Mouse (Mus musculus): ENCODE results near the gene Gm5431.
"Not testable (repeated sequence)": the region's sequence is repeated elsewhere in the genome, so short reads cannot be mapped to it uniquely, and the experiment has no call there.

The Gm5431 gene

GRCm38 (mm10) chr11:48902021-48902420, at the start of gene Gm5431:
Gene Gm5431 (minus strand): TSS chr11:48902214.
- no peak for DNase-seq (ENCODE audit: low read depth, low spot score)

DNA sequence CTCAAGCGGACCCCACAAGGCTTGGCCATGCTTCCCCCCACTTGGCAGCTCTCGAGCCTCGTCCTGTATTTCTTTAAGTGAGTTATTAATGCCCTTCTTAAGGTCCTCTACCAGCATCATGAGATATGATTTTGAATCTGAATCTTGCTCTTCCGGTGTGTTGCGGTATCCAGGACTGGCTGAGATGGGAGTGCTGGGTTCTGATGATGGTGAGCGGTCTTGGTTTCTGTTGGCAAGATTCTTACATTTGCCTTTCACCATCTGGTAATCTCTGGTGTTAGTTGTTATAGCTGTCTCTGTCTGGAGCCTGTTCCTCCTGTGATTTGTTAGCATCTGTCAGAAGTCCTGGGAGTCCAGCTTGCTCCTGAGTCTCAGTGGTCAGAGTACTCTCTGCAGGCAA, 44.1 kb upstream of the Gm5431 start, which contains the start of gene Psme2b:
Psme2b (minus strand) TSS at position 101 of the 400 bp plus-strand sequence.
- not testable (repeated sequence) for DNase-seq (ENCODE audit: low read depth, low spot score)

DNA sequence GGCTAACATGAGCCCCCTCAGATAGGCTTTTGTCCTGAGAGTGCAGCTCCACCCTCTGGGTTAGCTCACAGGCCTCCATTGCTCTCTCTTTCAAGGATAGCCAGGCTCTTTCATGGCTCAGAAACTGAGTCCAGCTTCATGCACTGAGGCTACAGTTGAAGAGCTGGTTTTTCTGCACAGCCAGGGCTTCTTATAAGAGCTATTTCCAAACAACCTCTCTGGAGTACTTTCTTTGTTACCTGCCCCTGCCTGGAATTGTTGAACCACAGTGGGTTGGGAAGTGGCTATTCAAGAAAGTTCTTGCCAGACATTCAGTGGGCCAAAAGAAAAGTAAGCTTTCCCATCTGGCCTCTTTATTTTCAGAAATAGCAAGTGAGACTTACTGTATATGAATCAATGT, 37.3 kb upstream of the Gm5431 start:
- DNase-seq (ENCODE audit: low read depth, low spot score): not testable (repeated sequence)

GRCm38 (mm10) chr11:48935291-48935690, 33.3 kb upstream of the Gm5431 start:
- not testable (repeated sequence) for DNase-seq (ENCODE audit: low read depth, low spot score)

GRCm38 (mm10) chr11:48933923-48934322, 31.9 kb upstream of the Gm5431 start:
- DNase-seq (ENCODE audit: low read depth, low spot score): not testable (repeated sequence)

DNA sequence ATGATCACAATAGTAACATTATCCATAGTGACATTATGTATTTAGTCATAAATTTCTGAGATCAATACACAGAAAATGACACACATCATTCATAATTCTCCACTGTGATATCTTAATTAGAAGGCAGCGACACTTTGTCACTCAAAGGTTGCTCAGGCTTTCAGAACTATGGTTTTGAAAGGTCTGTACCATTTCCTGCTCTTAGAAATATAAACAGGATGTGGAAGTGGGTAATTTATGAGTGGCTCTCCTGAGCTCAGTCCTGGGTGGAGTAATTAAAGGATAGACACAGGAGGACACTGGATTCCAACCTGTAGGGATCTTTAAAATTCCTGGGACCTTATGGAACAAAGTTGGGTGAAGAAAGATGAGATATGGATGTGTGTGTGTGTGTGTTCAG, 31.4 kb upstream of the Gm5431 start:
- not testable (repeated sequence) for DNase-seq (ENCODE audit: low read depth, low spot score)

GRCm38 (mm10) chr11:48928068-48928467, 26.1 kb upstream of the Gm5431 start:
- DNase-seq (ENCODE audit: low read depth, low spot score): not testable (repeated sequence)

DNA sequence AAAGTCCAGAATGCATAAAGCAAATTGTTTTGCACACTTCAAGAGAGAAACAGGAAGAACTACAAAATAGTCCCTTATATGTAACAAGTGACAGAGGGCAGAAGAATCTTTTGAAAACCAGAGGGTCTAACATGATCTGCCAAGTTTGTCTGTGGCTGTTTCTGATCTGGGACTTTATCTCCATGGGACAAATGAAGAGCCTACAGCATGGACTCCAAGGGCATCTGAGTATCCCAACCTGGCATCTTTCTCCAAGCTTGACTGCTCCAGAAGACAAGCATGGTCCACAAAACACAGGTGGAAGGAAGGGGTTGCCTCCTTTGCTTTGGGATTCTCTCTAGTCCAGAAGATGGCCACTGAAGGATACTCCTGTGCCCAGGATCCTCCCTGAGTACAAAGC, 24.4 kb upstream of the Gm5431 start:
- not testable (repeated sequence) for DNase-seq (ENCODE audit: low read depth, low spot score)

GRCm38 (mm10) chr11:48923818-48924217, 21.8 kb upstream of the Gm5431 start:
- not testable (repeated sequence) for DNase-seq (ENCODE audit: low read depth, low spot score)

DNA sequence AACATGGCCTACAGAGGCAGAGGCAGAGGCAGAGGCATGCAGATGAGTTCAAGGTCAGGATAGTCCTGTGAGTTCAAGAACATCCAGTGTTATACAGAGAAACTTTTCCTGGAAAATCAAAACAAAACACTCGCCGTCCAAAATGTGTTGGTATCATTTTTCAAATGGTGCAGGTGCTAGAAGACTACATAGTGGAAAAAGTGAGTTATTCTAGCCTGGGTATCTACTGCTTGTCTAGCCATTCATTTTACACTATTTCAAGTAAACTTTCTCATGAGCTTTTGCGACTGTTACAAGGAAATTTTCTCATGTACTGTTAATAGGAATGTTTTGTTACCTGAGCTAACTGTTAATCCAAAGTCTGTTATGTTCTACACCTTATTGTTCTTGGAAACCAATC, 16.4 kb upstream of the Gm5431 start:
- DNase-seq (ENCODE audit: low read depth, low spot score): no peak

DNA sequence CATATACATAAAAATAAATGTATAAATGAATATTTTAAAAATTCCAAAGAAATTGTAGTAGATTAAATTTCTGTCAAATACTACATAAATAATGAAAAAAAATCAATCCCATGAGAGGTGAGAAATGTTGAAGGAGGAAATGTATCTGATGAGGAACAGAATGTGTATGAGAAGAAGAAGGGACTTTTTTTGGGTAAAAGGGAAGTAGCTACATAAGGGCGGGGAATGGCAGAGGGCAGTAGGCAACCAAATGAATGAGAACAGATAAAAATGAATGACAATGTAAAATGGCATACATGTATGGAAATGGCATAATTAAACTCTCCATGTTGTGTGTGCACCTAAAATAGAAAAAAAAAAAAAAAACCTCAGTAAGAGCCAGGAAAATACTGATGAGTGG, 11.6 kb upstream of the Gm5431 start:
- no peak for DNase-seq (ENCODE audit: low read depth, low spot score)

DNA sequence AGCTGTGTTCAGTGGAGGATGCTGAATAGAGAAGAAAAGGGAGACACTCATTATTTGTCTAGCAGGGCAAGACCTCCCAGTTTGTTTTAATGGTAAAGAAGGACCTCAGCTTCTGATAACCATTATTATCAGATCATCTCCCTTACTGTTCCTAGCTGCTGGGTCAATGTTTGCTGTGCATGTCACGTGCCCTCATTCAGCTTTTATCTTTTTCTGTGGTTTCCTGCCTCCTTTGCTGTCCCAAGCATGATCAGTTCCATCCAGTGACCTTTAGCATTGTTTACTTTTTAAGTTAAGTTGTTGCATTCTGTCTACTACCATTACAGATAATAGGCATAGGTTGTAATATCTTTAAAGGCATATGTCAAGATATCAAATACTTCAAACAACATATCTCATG, 6.4 kb upstream of the Gm5431 start:
- no peak for DNase-seq (ENCODE audit: low read depth, low spot score)

DNA sequence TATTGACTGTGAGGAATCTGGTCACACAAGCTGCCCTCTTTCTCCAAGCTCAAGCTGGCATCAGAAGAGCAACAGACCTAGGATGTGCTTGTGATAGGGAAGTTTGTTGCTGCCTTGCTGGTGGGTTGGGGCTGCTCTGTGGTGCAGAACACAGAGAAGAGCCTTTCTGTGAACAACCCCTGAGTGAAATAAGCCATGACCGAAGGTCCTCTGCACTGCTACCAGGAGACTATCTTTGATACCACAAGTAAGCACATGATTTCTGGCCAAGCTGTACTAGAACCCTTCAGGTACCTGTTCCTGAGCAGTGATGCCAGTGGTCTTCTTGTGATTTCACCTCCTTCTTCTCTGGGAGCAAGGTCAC, 465 bp downstream of the Gm5431 start:
- DNase-seq (ENCODE audit: low read depth, low spot score): not testable (repeated sequence)

- not testable (repeated sequence) for DNase-seq (ENCODE audit: low read depth, low spot score)
These were observed 1.1 kb downstream of the Gm5431 start for GRCm38 (mm10) chr11:48900654-48901566.

DNA sequence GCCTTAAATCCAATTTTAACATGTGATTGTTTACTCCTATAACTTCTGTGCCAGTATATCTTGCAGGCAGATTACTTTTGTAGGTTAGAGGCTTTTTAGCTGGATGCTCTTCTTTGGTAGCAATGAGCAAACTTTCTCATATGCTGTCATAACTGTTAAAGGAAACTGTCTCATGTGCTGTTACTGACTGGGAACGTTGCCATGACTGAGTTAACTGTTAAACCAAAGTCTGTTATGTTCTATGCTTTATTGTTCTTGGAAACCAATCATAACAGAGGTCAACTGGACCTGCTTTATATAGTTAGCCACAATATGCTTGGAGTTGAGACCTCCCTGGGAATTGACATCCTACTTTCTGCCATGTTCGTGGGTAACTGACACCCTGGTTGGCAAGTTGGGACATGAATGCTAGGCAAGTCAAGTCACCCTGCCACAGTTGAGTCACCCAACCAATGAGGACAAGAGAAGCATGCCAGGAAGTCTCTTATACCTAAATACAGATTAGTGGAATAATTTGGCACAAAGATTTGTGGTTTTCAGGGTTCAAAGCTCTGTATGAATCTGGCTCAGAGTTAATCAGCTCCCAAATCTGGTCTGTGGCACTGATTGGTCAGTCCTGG, 3.1 kb downstream of the Gm5431 start:
- DNase-seq (ENCODE audit: low read depth, low spot score): no peak

DNA sequence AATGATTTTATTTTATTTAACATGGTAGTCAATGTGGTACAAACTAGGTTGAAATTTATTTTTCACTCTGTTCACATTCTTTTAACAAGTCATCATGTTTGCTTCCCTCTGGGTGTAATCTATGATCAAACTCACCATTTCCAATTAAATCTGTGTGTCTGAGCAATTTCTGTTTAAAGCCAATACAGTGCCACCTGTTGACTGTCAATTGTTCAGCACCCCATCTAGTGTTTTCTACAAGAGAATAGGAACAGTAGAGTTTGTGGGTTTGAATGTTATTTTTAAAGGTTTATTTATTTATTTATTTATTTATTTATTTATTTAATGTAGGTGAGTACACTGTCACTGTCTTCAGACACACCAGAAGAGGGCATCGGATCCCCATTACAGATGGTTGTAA, 25.3 kb downstream of the Gm5431 start:
- no peak for DNase-seq (ENCODE audit: low read depth, low spot score)

GRCm38 (mm10) chr11:48875343-48875837, 26.6 kb downstream of the Gm5431 start:
- not testable (repeated sequence) for DNase-seq (ENCODE audit: low read depth, low spot score)

- no peak for DNase-seq (ENCODE audit: low read depth, low spot score)
These were observed 27.5 kb downstream of the Gm5431 start for GRCm38 (mm10) chr11:48874465-48874864.

- no peak for DNase-seq (ENCODE audit: low read depth, low spot score)
These were observed 28.3 kb downstream of the Gm5431 start for GRCm38 (mm10) chr11:48873591-48874290.

GRCm38 (mm10) chr11:48872695-48873300, 29.2 kb downstream of the Gm5431 start:
- DNase-seq (ENCODE audit: low read depth, low spot score): no peak

DNA sequence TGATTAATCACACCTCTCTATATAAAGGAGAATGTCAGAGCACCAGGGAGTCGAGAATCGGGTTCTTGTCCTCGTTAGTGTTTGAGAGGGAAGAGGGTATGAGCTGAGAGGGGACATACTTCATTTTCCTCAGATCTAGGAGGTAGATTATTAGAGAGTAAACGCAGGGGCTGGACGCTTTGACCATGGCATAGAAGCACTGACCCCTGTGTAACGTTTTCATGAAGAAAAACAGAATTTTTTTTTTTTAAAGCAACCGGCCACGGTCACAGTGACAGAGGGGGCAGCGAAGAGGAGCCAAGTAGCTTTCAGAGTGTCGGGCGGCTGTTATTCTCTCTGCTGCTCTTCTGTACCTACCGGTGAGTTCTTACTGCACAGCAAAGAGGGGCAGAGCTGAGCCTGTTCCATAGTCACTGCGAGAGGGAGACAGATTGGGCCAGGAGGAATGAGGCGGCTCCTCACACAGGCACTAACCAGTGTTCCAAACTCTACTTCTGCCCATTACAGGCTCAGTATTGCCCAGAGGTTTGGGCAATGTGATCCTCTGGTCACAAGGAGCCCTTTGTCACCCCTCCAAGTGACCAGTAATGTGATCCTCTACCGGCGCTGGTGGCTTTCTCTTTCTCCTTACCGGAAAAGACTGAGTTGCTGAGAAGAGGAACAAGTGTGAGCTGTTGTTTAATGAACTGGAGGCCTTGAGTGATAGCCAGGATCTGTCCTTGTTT, 30.0 kb downstream of the Gm5431 start:
- no peak for DNase-seq (ENCODE audit: low read depth, low spot score)
